8 mouse cellular contexts compared by ENCODE assay signal in the genomic region with DNA sequence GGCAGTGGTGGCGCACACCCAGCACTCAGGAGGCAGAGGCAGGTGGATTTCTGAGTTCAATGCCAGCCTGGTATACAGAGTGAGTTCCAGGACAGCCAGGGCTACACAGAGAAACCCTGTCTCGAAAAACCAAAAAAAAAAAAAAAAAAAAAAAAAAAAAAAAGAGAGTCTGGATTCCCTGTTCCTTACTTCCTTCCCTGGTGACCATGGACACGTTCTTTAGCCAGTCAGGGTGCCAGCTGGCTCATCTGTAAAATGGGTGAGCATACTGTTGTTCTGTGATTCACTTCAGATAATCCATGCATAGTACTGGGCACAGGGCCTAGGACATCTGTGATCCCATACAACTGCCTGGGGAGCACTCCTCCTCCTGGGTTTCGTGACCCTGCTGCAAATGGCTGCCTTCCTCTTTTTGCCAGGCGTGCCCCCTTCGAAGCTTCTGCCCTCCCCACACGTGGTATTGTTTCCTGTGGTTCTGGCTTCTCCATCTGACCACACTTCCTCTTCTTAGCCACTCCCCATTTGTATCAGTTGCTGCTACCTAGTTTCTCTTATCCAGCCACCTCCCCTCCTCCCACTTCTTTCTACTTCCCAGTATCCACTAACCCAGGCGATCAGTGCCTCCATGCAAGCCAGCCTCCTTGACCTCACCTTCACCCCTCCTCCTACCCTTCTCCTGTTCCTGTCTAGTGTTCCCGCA.
A peak's percentile ranks its signal among the peaks of the same experiment; 100 is the strongest.
DNase-seq lines count a peak whose midpoint lies in the region; ATAC-seq lines count a peak whose summit lies in the region.

No protein-coding gene starts in this region.

- peak; percentile 39 for DNase-seq in gastrocnemius, postnatal 25 days
- no peak for DNase-seq in gastrocnemius, adult 18-20 months (ENCODE audit: low spot score)
- peak; percentile 51 for DNase-seq in CD4-positive, CD25-positive, alpha-beta regulatory T cell, adult 2 months (ENCODE audit: low read depth, low spot score)
- peak; percentile 81 to 91 for DNase-seq in monocyte, adult 2 months (ENCODE audit: low read depth in 1 of 2, low spot score in 2 of 2)
- DNase-seq in urinary bladder, postnatal 14 days (ENCODE audit: low spot score) = no peak
- no peak for DNase-seq in cerebellum, adult 11 months
- no peak for DNase-seq in embryo, embryonic 9.5 days (ENCODE audit: extremely low spot score)

- ATAC-seq in common myeloid progenitor, adult 5-6 weeks (replicated peaks; ENCODE audit: low read depth, poor library complexity, severe bottlenecking) = peak; percentile 86

Comparison
In these comparisons a context has a peak if more than half of its experiments do, and no peak if none do; other contexts are left out.
1. DNase-seq: peak in gastrocnemius, postnatal 25 days (single experiment), CD4-positive, CD25-positive, alpha-beta regulatory T cell, adult 2 months (single experiment) and monocyte, adult 2 months (2 of 2); none in gastrocnemius, adult 18-20 months (single experiment), urinary bladder, postnatal 14 days (single experiment), cerebellum, adult 11 months (single experiment) and embryo, embryonic 9.5 days (single experiment).